Mouse (Mus musculus) forelimb bud, embryonic 11.5 days (tissue): Measurements from ENCODE around the gene Kpna6.

Source experiments
- DNase-seq: peaks from one replicate; pipeline ENCODE4 v3.0.0-alpha.2; 2012; ENCODE audit warnings: low read depth, low spot score

Kpna6 gene

GRCm38 (mm10) chr4:129648656-129649055, 23.9 kb downstream of the Kpna6 start:
- DNase-seq: no peak

GRCm38 (mm10) chr4:129645204-129645603, 27.4 kb downstream of the Kpna6 start:
- DNase-seq: no peak

- no peak for DNase-seq
These were observed 30.8 kb downstream of the Kpna6 start for GRCm38 (mm10) chr4:129641756-129642155.

GRCm38 (mm10) chr4:129640638-129641467, 31.7 kb downstream of the Kpna6 start, which contains the start of gene Txlna:
Gene Txlna, minus strand, starts transcription at chr4:129641065.
- DNase-seq: peak; percentile 99

GRCm38 (mm10) chr4:129640101-129640637, 32.4 kb downstream of the Kpna6 start:
- DNase-seq: no peak

- DNase-seq: no peak
These were observed 33.3 kb downstream of the Kpna6 start for GRCm38 (mm10) chr4:129639221-129639620.

GRCm38 (mm10) chr4:129633852-129634251, 38.7 kb downstream of the Kpna6 start:
- DNase-seq: no peak

- DNase-seq: no peak
These were observed 40.7 kb downstream of the Kpna6 start for GRCm38 (mm10) chr4:129631867-129632266.

- no peak for DNase-seq
These were observed 41.6 kb downstream of the Kpna6 start for GRCm38 (mm10) chr4:129630944-129631343.

GRCm38 (mm10) chr4:129626035-129626434, 46.5 kb downstream of the Kpna6 start:
- no peak for DNase-seq

- DNase-seq: no peak
These were observed 47.1 kb downstream of the Kpna6 start for GRCm38 (mm10) chr4:129625496-129625895.

GRCm38 (mm10) chr4:129625029-129625370, 47.6 kb downstream of the Kpna6 start:
- no peak for DNase-seq

GRCm38 (mm10) chr4:129624281-129625028, 48.1 kb downstream of the Kpna6 start:
- peak; percentile 80 for DNase-seq

- DNase-seq: no peak
These were observed 48.9 kb downstream of the Kpna6 start, which contains the start of gene Ccdc28b for GRCm38 (mm10) chr4:129623681-129624091. Gene Ccdc28b, minus strand, starts transcription at chr4:129623947.

- no peak for DNase-seq
These were observed 49.6 kb downstream of the Kpna6 start for GRCm38 (mm10) chr4:129622803-129623535.

GRCm38 (mm10) chr4:129622120-129622802, 50.3 kb downstream of the Kpna6 start:
- DNase-seq: no peak

- no peak for DNase-seq
These were observed 51.2 kb downstream of the Kpna6 start for GRCm38 (mm10) chr4:129621283-129621841.

- DNase-seq: no peak
These were observed 51.9 kb downstream of the Kpna6 start for GRCm38 (mm10) chr4:129620419-129621282.

GRCm38 (mm10) chr4:129618786-129619691, 53.5 kb downstream of the Kpna6 start, which contains the start of gene Iqcc:
Gene Iqcc, minus strand, starts transcription at chr4:129619099.
- peak; percentile 89 for DNase-seq
